Mouse (Mus musculus) hindbrain, embryonic 12.5 days (tissue): ENCODE data around the gene Gpc6. TPM values are rescaled to one million over a fixed set of nuclear protein-coding genes. Genes with fewer than 3 reads are reported as not detected.
A peak's percentile ranks its signal among the peaks of the same experiment; 100 is the strongest.

ENCODE experiments used
- ATAC-seq: fragments of 200-750 bp; cut with Nextera tagmentation; 2 replicates; pipeline ENCODE4 v1.8.0; 2017; ENCODE audit warnings: moderate TSS enrichment; ENCODE audit not compliant: low FRiP score
- H3K27ac ChIP-seq: fragments of 300-500 bp; sonication (generic); 2 replicates; pipeline ENCODE4 v1.5.1; 2016; ENCODE audit warnings: mild to moderate bottlenecking
- H3K27me3 ChIP-seq: fragments of 300-500 bp; sonication (generic); 2 replicates; pipeline ENCODE4 v1.6.1; 2016; ENCODE audit warnings: mild to moderate bottlenecking
- H3K36me3 ChIP-seq: fragments of 300-500 bp; sonication (generic); 2 replicates; pipeline ENCODE4 v1.6.1; 2016; ENCODE audit warnings: mild to moderate bottlenecking
- H3K4me1 ChIP-seq: fragments of 300-500 bp; sonication (generic); 2 replicates; pipeline ENCODE4 v1.6.1; 2016
- H3K4me2 ChIP-seq: fragments of 300-500 bp; sonication (generic); replicated peaks from 2 replicates; pipeline ENCODE4 v1.6.1; 2016; ENCODE audit warnings: mild to moderate bottlenecking
- H3K4me3 ChIP-seq: fragments of 300-500 bp; sonication (generic); 2 replicates; pipeline ENCODE4 v1.5.1; 2016; ENCODE audit warnings: mild to moderate bottlenecking
- H3K9ac ChIP-seq: fragments of 300-500 bp; sonication (generic); 2 replicates; pipeline ENCODE4 v1.6.1; 2016; ENCODE audit warnings: mild to moderate bottlenecking, moderate library complexity
- H3K9me3 ChIP-seq: fragments of 300-500 bp; sonication (generic); replicated peaks from 2 replicates; pipeline ENCODE4 v1.6.1; 2016; ENCODE audit warnings: mild to moderate bottlenecking
- WGBS: fragments of 180-500 bp; shearing (Covaris S2); methylation state at CpG from one replicate; pipeline ENCODE4 v1.1.7; 2016; 5-methylcytosine and 5-hydroxymethylcytosine counted together
- polyA plus RNA-seq: library from polyadenylated mRNA; unstranded; fragments of >200 nt; fragmentation: Nextera tagmentation; extraction: Ambion mirVana; gene quantifications from 2 replicates; pipeline ENCODE4 v1.2.1, GENCODE M21; 2016

The Gpc6 gene
- polyA plus RNA-seq, 1 experiment from 2014 or later = 35.0 TPM

- H3K9me3 ChIP-seq = no peaks in the 10 kb centered on the region
- no peak for ATAC-seq
- H3K4me1 ChIP-seq = peaks cover 19% of the 10 kb centered on the region
- H3K4me3 ChIP-seq = peak overlapping the region; percentile 74; the same call in 1 of the 2 replicates
- H3K4me2 ChIP-seq = peak overlapping the region; percentile 77
- no peaks in the 10 kb centered on the region for H3K27me3 ChIP-seq
- H3K36me3 ChIP-seq = no peaks in the 10 kb centered on the region
- WGBS = 49% methylated on average over 7 of the region's 7 CpGs
- no peak overlapping the region; the same call in 1 of the 2 replicates for H3K27ac ChIP-seq
- 0 out of 2 replicates have a peak overlapping the region, but pooled peaks have one; percentile 32 for H3K9ac ChIP-seq
These were observed 3.8 kb downstream of the Gpc6 start for GRCm38 (mm10) chr14:116928796-116929529.

GRCm38 (mm10) chr14:116933825-116934224 lies 8.7 kb downstream of the Gpc6 start:
- ATAC-seq = no peak
- Histone ChIP-seq H3K4me1 (peaks cover 4% of the 10 kb centered on the region), H3K36me3 (no peaks in the 10 kb centered on the region), H3K4me2 (no peak overlapping the region), H3K9me3 (no peaks in the 10 kb centered on the region), H3K27ac (no peak overlapping the region), H3K9ac (no peak overlapping the region), H3K27me3 (no peaks in the 10 kb centered on the region), H3K4me3 (no peak overlapping the region)
- 82% methylated on average over 5 of the region's 5 CpGs for WGBS

GRCm38 (mm10) chr14:116937910-116938560 lies 12.9 kb downstream of the Gpc6 start:
- Histone ChIP-seq H3K9me3 (no peaks in the 10 kb centered on the region), H3K4me1 (no peaks in the 10 kb centered on the region), H3K4me3 (no peak overlapping the region), H3K27me3 (no peaks in the 10 kb centered on the region), H3K36me3 (no peaks in the 10 kb centered on the region), H3K4me2 (no peak overlapping the region), H3K9ac (no peak overlapping the region), H3K27ac (no peak overlapping the region)
- no peak for ATAC-seq
- WGBS = 78% methylated on average over 14 of the region's 14 CpGs

DNA sequence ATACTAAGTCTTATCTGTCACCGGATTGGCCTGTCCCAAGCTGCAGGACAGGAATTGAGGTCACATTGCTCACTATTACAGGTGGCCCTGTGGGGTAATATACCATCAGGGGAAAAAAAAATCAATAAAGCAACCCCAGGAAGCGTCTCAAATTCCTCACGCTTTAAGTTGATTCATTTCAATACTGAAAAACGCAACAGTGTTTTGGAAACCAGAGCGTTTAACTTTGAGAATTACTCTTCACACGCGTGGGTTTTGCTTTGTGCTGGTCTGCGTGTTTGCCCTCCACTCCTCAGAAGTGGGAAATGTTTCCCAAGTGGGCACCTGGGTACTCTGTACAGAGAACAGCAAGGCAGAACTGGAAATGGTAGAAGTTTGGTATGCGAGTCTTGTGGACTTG lies 13.6 kb downstream of the Gpc6 start:
- Histone ChIP-seq H3K4me2 (no peak overlapping the region), H3K9me3 (no peaks in the 10 kb centered on the region), H3K27ac (no peak overlapping the region), H3K4me1 (no peaks in the 10 kb centered on the region), H3K4me3 (no peak overlapping the region), H3K27me3 (no peaks in the 10 kb centered on the region), H3K36me3 (no peaks in the 10 kb centered on the region), H3K9ac (no peak overlapping the region)
- 84% methylated on average over 9 of the region's 9 CpGs for WGBS
- ATAC-seq = no peak

DNA sequence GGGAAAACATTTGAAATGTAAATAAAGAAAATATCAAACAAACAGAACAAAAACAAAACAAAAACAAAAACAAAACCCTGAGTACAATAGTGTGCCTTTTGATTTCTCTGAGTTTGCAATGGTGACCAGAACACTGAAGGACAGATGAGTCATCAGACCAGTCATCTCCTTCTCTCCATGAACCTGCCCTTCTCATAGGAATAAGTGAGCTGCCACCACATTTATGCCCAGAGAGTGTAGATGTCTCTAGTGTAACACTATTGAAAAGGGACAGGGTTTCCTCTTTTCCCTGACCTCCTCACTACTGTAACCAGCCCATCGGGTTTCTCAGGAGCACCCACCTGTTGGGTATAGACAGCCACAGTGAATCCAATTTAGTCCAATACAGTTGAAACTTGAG lies 14.4 kb downstream of the Gpc6 start:
- ATAC-seq = no peak
- Histone ChIP-seq H3K4me2 (no peak overlapping the region), H3K27ac (no peak overlapping the region), H3K27me3 (no peaks in the 10 kb centered on the region), H3K4me1 (no peaks in the 10 kb centered on the region), H3K4me3 (no peak overlapping the region), H3K9me3 (no peaks in the 10 kb centered on the region; the same call in 1 of the 2 replicates), H3K9ac (no peak overlapping the region), H3K36me3 (no peaks in the 10 kb centered on the region)
- WGBS = 100% methylated on average over 1 of the region's 1 CpGs

DNA sequence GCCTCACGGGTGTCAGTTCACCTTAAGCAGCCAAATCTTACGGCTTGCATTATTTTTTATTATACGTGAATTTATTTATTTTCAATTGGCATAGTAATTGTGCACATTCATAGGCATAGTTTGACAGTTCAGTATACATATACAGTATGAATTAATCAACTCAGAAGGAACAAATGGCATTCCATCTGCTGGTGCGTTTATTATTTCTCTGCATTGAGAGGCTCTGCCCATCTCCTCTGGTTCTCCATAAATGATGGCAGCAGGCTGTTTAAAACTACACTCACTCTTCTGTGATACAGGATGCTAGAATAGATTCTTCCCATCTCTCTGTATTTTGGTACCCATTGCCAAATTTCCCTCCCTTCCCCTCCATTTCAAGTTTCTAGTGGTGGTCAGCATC lies 16.7 kb downstream of the Gpc6 start:
- Histone ChIP-seq H3K9ac (no peak overlapping the region), H3K4me3 (no peak overlapping the region), H3K27ac (no peak overlapping the region), H3K27me3 (no peaks in the 10 kb centered on the region), H3K36me3 (no peaks in the 10 kb centered on the region), H3K9me3 (no peaks in the 10 kb centered on the region; the same call in 1 of the 2 replicates), H3K4me1 (no peaks in the 10 kb centered on the region), H3K4me2 (no peak overlapping the region)
- ATAC-seq = no peak
- 94% methylated on average over 4 of the region's 4 CpGs for WGBS

- no peak for ATAC-seq
- H3K4me1 ChIP-seq = no peaks in the 10 kb centered on the region
- H3K9me3 ChIP-seq = no peaks in the 10 kb centered on the region; the same call in 1 of the 2 replicates
- WGBS = 91% methylated on average over 7 of the region's 7 CpGs
- H3K9ac ChIP-seq = no peak overlapping the region
- no peak overlapping the region for H3K4me3 ChIP-seq
- H3K27me3 ChIP-seq = no peaks in the 10 kb centered on the region
- H3K36me3 ChIP-seq = no peaks in the 10 kb centered on the region
- H3K27ac ChIP-seq = no peak overlapping the region
- no peak overlapping the region for H3K4me2 ChIP-seq
These were observed 18.6 kb downstream of the Gpc6 start for GRCm38 (mm10) chr14:116943751-116944150.

- 76% methylated on average over 6 of the region's 6 CpGs for WGBS
These were observed 20.9 kb downstream of the Gpc6 start for GRCm38 (mm10) chr14:116945975-116946374.

GRCm38 (mm10) chr14:116947461-116947860 lies 22.3 kb downstream of the Gpc6 start:
- H3K4me3 ChIP-seq = no peak overlapping the region
- no peak overlapping the region for H3K9ac ChIP-seq
- H3K27me3 ChIP-seq = no peaks in the 10 kb centered on the region
- no peak overlapping the region for H3K4me2 ChIP-seq
- no peaks in the 10 kb centered on the region for H3K36me3 ChIP-seq
- H3K4me1 ChIP-seq = no peaks in the 10 kb centered on the region
- ATAC-seq = no peak
- H3K9me3 ChIP-seq = peaks cover 3% of the 10 kb centered on the region; the same call in 1 of the 2 replicates
- H3K27ac ChIP-seq = no peak overlapping the region
- WGBS = 93% methylated on average over 6 of the region's 6 CpGs

More at GRCm38 (mm10) chr14:116945975-116946374, 20.9 kb downstream of the Gpc6 start:
- no peaks in the 10 kb centered on the region for H3K4me1 ChIP-seq
- H3K9me3 ChIP-seq = no peaks in the 10 kb centered on the region; the same call in 1 of the 2 replicates
- no peak overlapping the region for H3K4me2 ChIP-seq
- no peaks in the 10 kb centered on the region for H3K27me3 ChIP-seq
- H3K9ac ChIP-seq = no peak overlapping the region
- H3K4me3 ChIP-seq = no peak overlapping the region
- ATAC-seq = no peak
- H3K27ac ChIP-seq = no peak overlapping the region
- H3K36me3 ChIP-seq = no peaks in the 10 kb centered on the region

DNA sequence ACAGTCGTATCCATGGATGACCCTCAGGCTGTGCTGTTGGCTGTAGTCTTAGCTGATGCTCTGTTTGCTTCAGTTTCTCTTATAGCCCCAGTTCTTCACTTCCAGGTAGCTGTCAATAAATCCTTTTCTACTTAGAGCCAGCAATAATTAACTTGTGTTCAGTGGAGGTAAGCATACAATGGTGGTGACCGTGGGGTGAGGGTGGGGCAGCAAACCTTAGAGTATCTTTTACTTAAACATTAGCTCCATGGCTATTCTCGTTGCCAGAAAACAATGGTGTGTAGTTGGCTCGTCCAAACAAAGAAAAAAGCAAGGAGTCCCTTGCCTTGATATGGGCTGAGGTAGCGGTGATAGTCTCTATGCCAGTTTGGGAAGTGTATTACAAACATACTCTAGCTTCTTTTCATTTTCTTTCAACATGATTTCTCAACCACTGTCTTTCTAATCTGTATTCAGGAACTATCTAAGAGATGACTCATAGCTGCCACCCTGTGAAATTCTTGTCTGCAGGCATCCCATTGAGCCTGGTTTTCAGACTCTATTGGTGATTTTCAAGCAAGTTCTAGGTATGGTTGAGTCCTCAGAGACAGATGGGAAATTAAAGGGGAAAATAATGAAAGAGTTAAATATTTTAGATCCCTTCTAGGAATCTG lies 22.9 kb downstream of the Gpc6 start:
- Histone ChIP-seq H3K4me1 (no peaks in the 10 kb centered on the region), H3K9ac (no peak overlapping the region), H3K4me3 (no peak overlapping the region), H3K36me3 (no peaks in the 10 kb centered on the region), H3K4me2 (no peak overlapping the region), H3K27me3 (no peaks in the 10 kb centered on the region), H3K9me3 (peaks cover 3% of the 10 kb centered on the region; the same call in 1 of the 2 replicates), H3K27ac (no peak overlapping the region)
- 89% methylated on average over 5 of the region's 5 CpGs for WGBS
- ATAC-seq = no peak

- H3K27me3 ChIP-seq = no peaks in the 10 kb centered on the region
- H3K9ac ChIP-seq = no peak overlapping the region
- H3K4me2 ChIP-seq = no peak overlapping the region
- ATAC-seq = no peak
- H3K4me1 ChIP-seq = no peaks in the 10 kb centered on the region
- H3K9me3 ChIP-seq = 0 out of 2 replicates have a peak, but pooled peaks cover 2% of the 10 kb centered on the region
- no peak overlapping the region for H3K4me3 ChIP-seq
- H3K27ac ChIP-seq = no peak overlapping the region
- H3K36me3 ChIP-seq = no peaks in the 10 kb centered on the region
These were observed 32.0 kb downstream of the Gpc6 start for GRCm38 (mm10) chr14:116957154-116957553.

DNA sequence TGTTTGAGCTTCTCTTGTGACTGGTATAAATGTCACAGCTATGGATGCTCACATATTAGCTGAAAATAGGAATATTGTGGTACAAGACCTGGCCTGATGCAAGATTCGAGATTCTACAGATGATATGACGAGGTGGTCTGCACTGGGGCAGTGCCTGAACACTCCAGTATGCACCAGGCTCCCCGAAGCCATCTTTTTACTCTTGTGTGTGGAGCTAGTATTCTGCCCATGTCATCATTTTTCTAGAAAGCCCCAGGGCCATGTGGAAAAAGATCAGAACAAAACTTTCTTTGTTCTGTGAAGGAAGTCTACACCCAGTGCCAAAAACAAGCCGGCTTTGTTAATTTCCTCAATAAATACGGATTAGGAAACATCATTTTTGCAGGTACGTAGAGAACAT lies 39.7 kb downstream of the Gpc6 start:
- ATAC-seq = no peak
- Histone ChIP-seq H3K9ac (no peak overlapping the region), H3K4me2 (no peak overlapping the region), H3K27ac (no peak overlapping the region), H3K27me3 (no peaks in the 10 kb centered on the region), H3K9me3 (no peaks in the 10 kb centered on the region), H3K4me3 (no peak overlapping the region), H3K4me1 (no peaks in the 10 kb centered on the region), H3K36me3 (no peaks in the 10 kb centered on the region)
- 79% methylated on average over 6 of the region's 6 CpGs for WGBS
